Mouse (Mus musculus): ENCODE results near the gene Dnajc25. TPM values are rescaled to one million over a fixed set of nuclear protein-coding genes. Genes with fewer than 3 reads are reported as not detected.

Gene Dnajc25
- polyA plus RNA-seq, 1 experiment from 2014 or later = 12.7 TPM

- Histone ChIP-seq H3K27me3 (no peaks in the 10 kb centered on the region), H3K4me3 (no peak overlapping the region), H3K4me1 (peaks cover 12% of the 10 kb centered on the region), H3K36me3 (peaks cover 3% of the 10 kb centered on the region; the same call in 1 of the 2 replicates), H3K27ac (no peak overlapping the region), H3K9me3 (no peaks in the 10 kb centered on the region), H3K4me2 (no peak overlapping the region), H3K9ac (no peak overlapping the region)
- ATAC-seq (ENCODE audit: borderline replicate concordance, extremely low read depth, low FRiP score, low TSS enrichment) = no peak
- 66% methylated on average over 3 of the region's 3 CpGs for WGBS
Measured at GRCm38 (mm10) chr4:59037525-59037924, 42.7 kb downstream of the Dnajc25 start.

- H3K4me2 ChIP-seq = no peak overlapping the region
- no peaks in the 10 kb centered on the region for H3K27me3 ChIP-seq
- no peak overlapping the region for H3K9ac ChIP-seq
- no peak for ATAC-seq (ENCODE audit: borderline replicate concordance, extremely low read depth, low FRiP score, low TSS enrichment)
- peaks cover 3% of the 10 kb centered on the region; the same call in 1 of the 2 replicates for H3K36me3 ChIP-seq
- H3K27ac ChIP-seq = no peak overlapping the region
- H3K4me1 ChIP-seq = peaks cover 8% of the 10 kb centered on the region
- no peaks in the 10 kb centered on the region for H3K9me3 ChIP-seq
- H3K4me3 ChIP-seq = no peak overlapping the region
- WGBS = 77% methylated on average over 11 of the region's 11 CpGs
Measured at GRCm38 (mm10) chr4:59040397-59041287, 45.8 kb downstream of the Dnajc25 start.

GRCm38 (mm10) chr4:59043074-59043473 is 48.2 kb downstream of the Dnajc25 start:
- no peak overlapping the region for H3K9ac ChIP-seq
- 87% methylated on average over 5 of the region's 5 CpGs for WGBS
- no peak for ATAC-seq (ENCODE audit: borderline replicate concordance, extremely low read depth, low FRiP score, low TSS enrichment)
- H3K4me3 ChIP-seq = no peak overlapping the region
- no peaks in the 10 kb centered on the region for H3K9me3 ChIP-seq
- no peaks in the 10 kb centered on the region for H3K4me1 ChIP-seq
- H3K36me3 ChIP-seq = peaks cover 3% of the 10 kb centered on the region; the same call in 1 of the 2 replicates
- no peak overlapping the region for H3K27ac ChIP-seq
- no peaks in the 10 kb centered on the region for H3K27me3 ChIP-seq
- H3K4me2 ChIP-seq = no peak overlapping the region

- Histone ChIP-seq H3K9me3 (no peaks in the 10 kb centered on the region), H3K9ac (no peak overlapping the region), H3K4me3 (no peak overlapping the region), H3K27ac (no peak overlapping the region), H3K4me1 (no peaks in the 10 kb centered on the region), H3K4me2 (no peak overlapping the region), H3K27me3 (no peaks in the 10 kb centered on the region), H3K36me3 (peaks cover 3% of the 10 kb centered on the region; the same call in 1 of the 2 replicates)
- ATAC-seq (ENCODE audit: borderline replicate concordance, extremely low read depth, low FRiP score, low TSS enrichment) = no peak
- 58% methylated on average over 6 of the region's 6 CpGs for WGBS
Measured at GRCm38 (mm10) chr4:59043891-59044290, 49.0 kb downstream of the Dnajc25 start.

- 51% methylated on average over 3 of the region's 3 CpGs for WGBS
- Histone ChIP-seq H3K4me2 (no peak overlapping the region), H3K27ac (no peak overlapping the region), H3K4me1 (no peaks in the 10 kb centered on the region), H3K9ac (no peak overlapping the region), H3K4me3 (no peak overlapping the region), H3K27me3 (no peaks in the 10 kb centered on the region), H3K36me3 (no peaks in the 10 kb centered on the region), H3K9me3 (no peaks in the 10 kb centered on the region)
- no peak for ATAC-seq (ENCODE audit: borderline replicate concordance, extremely low read depth, low FRiP score, low TSS enrichment)
Measured at GRCm38 (mm10) chr4:59047222-59047621, 52.4 kb downstream of the Dnajc25 start.

GRCm38 (mm10) chr4:59051081-59051480 is 56.2 kb downstream of the Dnajc25 start:
- WGBS = 82% methylated on average over 1 of the region's 1 CpGs
- Histone ChIP-seq H3K36me3 (no peaks in the 10 kb centered on the region), H3K9me3 (no peaks in the 10 kb centered on the region), H3K27ac (no peak overlapping the region), H3K27me3 (no peaks in the 10 kb centered on the region), H3K9ac (no peak overlapping the region), H3K4me1 (no peaks in the 10 kb centered on the region), H3K4me3 (no peak overlapping the region), H3K4me2 (no peak overlapping the region)
- no peak for ATAC-seq (ENCODE audit: borderline replicate concordance, extremely low read depth, low FRiP score, low TSS enrichment)

- no peak for ATAC-seq (ENCODE audit: borderline replicate concordance, extremely low read depth, low FRiP score, low TSS enrichment)
- WGBS = 79% methylated on average over 3 of the region's 3 CpGs
- Histone ChIP-seq H3K4me3 (no peak overlapping the region), H3K36me3 (no peaks in the 10 kb centered on the region), H3K4me2 (no peak overlapping the region), H3K27me3 (no peaks in the 10 kb centered on the region), H3K27ac (no peak overlapping the region), H3K4me1 (no peaks in the 10 kb centered on the region), H3K9me3 (no peaks in the 10 kb centered on the region), H3K9ac (no peak overlapping the region)
Measured at GRCm38 (mm10) chr4:59057929-59058328, 63.1 kb downstream of the Dnajc25 start.

- Histone ChIP-seq H3K27me3 (no peaks in the 10 kb centered on the region), H3K4me3 (no peak overlapping the region), H3K27ac (no peak overlapping the region), H3K9me3 (no peaks in the 10 kb centered on the region), H3K9ac (no peak overlapping the region), H3K4me2 (no peak overlapping the region), H3K36me3 (no peaks in the 10 kb centered on the region), H3K4me1 (no peaks in the 10 kb centered on the region)
- no peak for ATAC-seq (ENCODE audit: borderline replicate concordance, extremely low read depth, low FRiP score, low TSS enrichment)
- 76% methylated on average over 12 of the region's 12 CpGs for WGBS
Measured at GRCm38 (mm10) chr4:59062526-59062925, 67.7 kb downstream of the Dnajc25 start.

GRCm38 (mm10) chr4:59069276-59069675 is 74.4 kb downstream of the Dnajc25 start:
- Histone ChIP-seq H3K27me3 (no peaks in the 10 kb centered on the region), H3K4me3 (no peak overlapping the region), H3K4me2 (no peak overlapping the region), H3K9me3 (no peaks in the 10 kb centered on the region), H3K36me3 (no peaks in the 10 kb centered on the region), H3K4me1 (no peaks in the 10 kb centered on the region), H3K27ac (no peak overlapping the region), H3K9ac (no peak overlapping the region)
- 28% methylated on average over 3 of the region's 3 CpGs for WGBS
- ATAC-seq (ENCODE audit: borderline replicate concordance, extremely low read depth, low FRiP score, low TSS enrichment) = no peak

Other genes with a start within 250 kb of the Dnajc25 start
- not detected in 2 replicates for gene Olfr267, start 207.3 kb upstream of the Dnajc25 start, polyA plus RNA-seq (2015; fragmentation: Nextera tagmentation; extraction: Ambion mirVana)
- gene Ecpas, start 82.3 kb upstream of the Dnajc25 start, polyA plus RNA-seq (2015; fragmentation: Nextera tagmentation; extraction: Ambion mirVana) = 26.6 and 26.7 TPM in 2 replicates
- 0.24 and 0.36 TPM in 2 replicates for gene Zkscan16, start 51.4 kb upstream of the Dnajc25 start, polyA plus RNA-seq (2015; fragmentation: Nextera tagmentation; extraction: Ambion mirVana)
- 36.1 and 37.7 TPM in 2 replicates for gene Ptgr1, start 7.9 kb upstream of the Dnajc25 start, polyA plus RNA-seq (2015; fragmentation: Nextera tagmentation; extraction: Ambion mirVana)
- 12.7 and 15.2 TPM in 2 replicates for gene Gm20503, start 8.1 kb downstream of the Dnajc25 start, polyA plus RNA-seq (2015; fragmentation: Nextera tagmentation; extraction: Ambion mirVana)
- gene Gng10, start 40.0 kb downstream of the Dnajc25 start, polyA plus RNA-seq (2015; fragmentation: Nextera tagmentation; extraction: Ambion mirVana) = 116 and 125 TPM in 2 replicates
- gene AI481877, start 143.9 kb downstream of the Dnajc25 start, polyA plus RNA-seq (2015; fragmentation: Nextera tagmentation; extraction: Ambion mirVana) = not detected in 2 replicates
- gene Ugcg, start 194.2 kb downstream of the Dnajc25 start, polyA plus RNA-seq (2015; fragmentation: Nextera tagmentation; extraction: Ambion mirVana) = 10.0 and 12.1 TPM in 2 replicates

All from lung, embryonic 15.5 days (tissue).